Mouse (Mus musculus) left cerebral cortex, adult 18-20 months (tissue): ENCODE measurements around the gene Mipol1. TPM values are rescaled to one million over a fixed set of nuclear protein-coding genes. Genes with fewer than 3 reads are reported as not detected.
A peak's percentile ranks its signal among the peaks of the same experiment; 100 is the strongest.

Experiments used
- DNase-seq, 2 experiments: peaks; one replicate each; pipeline ENCODE4 v3.0.0; 2021 to 2022; ENCODE audit warnings: low spot score in 2 of 2, mixed read lengths in 1 of 2
- total RNA-seq, 2 experiments: library from RNA; stranded (reverse); gene quantifications; 2 replicates each; pipeline ENCODE4 v1.2.3; 2021

Mipol1 gene
- total RNA-seq, 2 experiments from 2014 or later = 5.2 to 7.0 TPM

- DNase-seq = no peak
These were observed 3.2 kb downstream of the Mipol1 start for GRCm38 (mm10) chr12:57233386-57233785.

GRCm38 (mm10) chr12:57243671-57244495, 13.7 kb downstream of the Mipol1 start:
- DNase-seq = no peak

GRCm38 (mm10) chr12:57258572-57258971, 28.3 kb downstream of the Mipol1 start:
- DNase-seq = no peak

GRCm38 (mm10) chr12:57275456-57275855, 45.2 kb downstream of the Mipol1 start:
- DNase-seq = no peak

- peak; percentile 8 to 27 for DNase-seq
These were observed 51.2 kb downstream of the Mipol1 start for GRCm38 (mm10) chr12:57281155-57282114.

- DNase-seq = no peak
These were observed 55.3 kb downstream of the Mipol1 start for GRCm38 (mm10) chr12:57285303-57286059.

- DNase-seq = no peak
These were observed 77.1 kb downstream of the Mipol1 start for GRCm38 (mm10) chr12:57307337-57307736.

GRCm38 (mm10) chr12:57307748-57308147, 77.5 kb downstream of the Mipol1 start:
- DNase-seq = no peak

- no peak for DNase-seq
These were observed 108.8 kb downstream of the Mipol1 start for GRCm38 (mm10) chr12:57339053-57339452.

GRCm38 (mm10) chr12:57340111-57340510, 109.9 kb downstream of the Mipol1 start:
- DNase-seq = no peak

GRCm38 (mm10) chr12:57362732-57363131, 132.5 kb downstream of the Mipol1 start:
- DNase-seq = no peak

GRCm38 (mm10) chr12:57364027-57364426, 133.8 kb downstream of the Mipol1 start:
- DNase-seq = no peak

- DNase-seq = no peak
These were observed 141.7 kb downstream of the Mipol1 start for GRCm38 (mm10) chr12:57371790-57372547.

GRCm38 (mm10) chr12:57382797-57383196, 152.6 kb downstream of the Mipol1 start:
- no peak for DNase-seq

- DNase-seq = no peak
These were observed 157.5 kb downstream of the Mipol1 start for GRCm38 (mm10) chr12:57387588-57388292.

GRCm38 (mm10) chr12:57399547-57399946, 169.3 kb downstream of the Mipol1 start:
- DNase-seq = no peak

- DNase-seq = no peak
These were observed 170.0 kb downstream of the Mipol1 start for GRCm38 (mm10) chr12:57400186-57400585.

GRCm38 (mm10) chr12:57401126-57401525, 170.9 kb downstream of the Mipol1 start:
- DNase-seq = no peak

GRCm38 (mm10) chr12:57402360-57402759, 172.1 kb downstream of the Mipol1 start:
- no peak for DNase-seq

- no peak for DNase-seq
These were observed 179.7 kb downstream of the Mipol1 start for GRCm38 (mm10) chr12:57409976-57410375.
